Mouse (Mus musculus): Measurements from ENCODE around the gene Acly. TPM values are rescaled to one million over a fixed set of nuclear protein-coding genes. Genes with fewer than 3 reads are reported as not detected.
A peak's percentile ranks its signal among the peaks of the same experiment; 100 is the strongest.
"Not testable (repeated sequence)": the region's sequence is repeated elsewhere in the genome, so short reads cannot be mapped to it uniquely, and the experiment has no call there.

The Acly gene
- total RNA-seq, 2 experiments from 2014 or later: 116 to 121 TPM

- intact Hi-C loops (cut with DNase I): no loop called here
- DNase-seq (ENCODE audit: low spot score in 2 of 2): no peak
Observed at GRCm38 (mm10) chr11:100550101-100550500, 22.3 kb upstream of the Acly start.

DNA sequence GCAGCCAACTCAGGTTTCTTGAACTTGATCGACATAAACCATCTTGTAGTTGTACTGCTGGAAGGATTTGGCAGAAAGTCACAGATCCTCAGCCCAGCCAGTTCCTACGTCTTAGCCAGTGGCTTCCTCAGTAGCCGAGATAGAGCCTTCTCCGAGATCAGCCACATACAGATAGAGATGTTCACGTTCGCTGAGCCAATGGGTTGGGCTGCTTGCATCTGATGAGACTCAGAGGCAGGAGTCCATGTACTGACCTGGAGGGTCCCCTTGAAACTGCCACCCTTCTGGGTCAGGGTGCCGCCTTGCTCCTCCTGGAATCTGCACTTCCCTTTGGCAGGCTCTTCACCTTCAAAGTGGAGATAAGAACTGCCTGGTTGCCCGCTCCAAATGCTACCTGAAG lies 21.7 kb upstream of the Acly start:
- no peak for DNase-seq (ENCODE audit: low spot score in 2 of 2)
- intact Hi-C loops (cut with DNase I): no loop called here

DNA sequence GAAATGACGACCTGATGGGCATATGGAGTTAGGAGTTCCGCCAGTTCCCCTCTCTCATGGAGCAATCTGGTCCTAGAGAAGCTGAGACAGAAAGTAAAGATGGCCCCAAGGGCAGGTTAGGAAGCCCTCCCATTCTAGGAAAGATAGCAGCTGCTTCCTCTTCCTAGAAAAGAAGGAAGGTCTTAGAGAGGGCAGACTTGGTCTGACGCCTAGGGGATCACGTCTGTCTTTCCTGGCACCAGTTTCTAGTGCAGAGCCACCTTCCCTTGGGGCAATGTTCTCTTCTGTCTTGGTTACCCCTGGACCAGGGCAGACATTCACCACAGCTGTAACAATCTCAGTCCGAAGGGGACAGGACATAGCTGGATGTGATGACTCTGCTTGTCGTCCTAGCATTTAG lies 20.3 kb upstream of the Acly start:
- DNase-seq (ENCODE audit: low spot score in 2 of 2): no peak
- intact Hi-C loops (cut with DNase I): no loop called here

GRCm38 (mm10) chr11:100546955-100547354 lies 19.2 kb upstream of the Acly start:
- intact Hi-C loops (cut with DNase I): no loop called here
- DNase-seq (ENCODE audit: low spot score in 2 of 2): no peak

GRCm38 (mm10) chr11:100545746-100546085 lies 17.9 kb upstream of the Acly start:
- no peak for DNase-seq (ENCODE audit: low spot score in 2 of 2)
- intact Hi-C loops (cut with DNase I): no loop called here

DNA sequence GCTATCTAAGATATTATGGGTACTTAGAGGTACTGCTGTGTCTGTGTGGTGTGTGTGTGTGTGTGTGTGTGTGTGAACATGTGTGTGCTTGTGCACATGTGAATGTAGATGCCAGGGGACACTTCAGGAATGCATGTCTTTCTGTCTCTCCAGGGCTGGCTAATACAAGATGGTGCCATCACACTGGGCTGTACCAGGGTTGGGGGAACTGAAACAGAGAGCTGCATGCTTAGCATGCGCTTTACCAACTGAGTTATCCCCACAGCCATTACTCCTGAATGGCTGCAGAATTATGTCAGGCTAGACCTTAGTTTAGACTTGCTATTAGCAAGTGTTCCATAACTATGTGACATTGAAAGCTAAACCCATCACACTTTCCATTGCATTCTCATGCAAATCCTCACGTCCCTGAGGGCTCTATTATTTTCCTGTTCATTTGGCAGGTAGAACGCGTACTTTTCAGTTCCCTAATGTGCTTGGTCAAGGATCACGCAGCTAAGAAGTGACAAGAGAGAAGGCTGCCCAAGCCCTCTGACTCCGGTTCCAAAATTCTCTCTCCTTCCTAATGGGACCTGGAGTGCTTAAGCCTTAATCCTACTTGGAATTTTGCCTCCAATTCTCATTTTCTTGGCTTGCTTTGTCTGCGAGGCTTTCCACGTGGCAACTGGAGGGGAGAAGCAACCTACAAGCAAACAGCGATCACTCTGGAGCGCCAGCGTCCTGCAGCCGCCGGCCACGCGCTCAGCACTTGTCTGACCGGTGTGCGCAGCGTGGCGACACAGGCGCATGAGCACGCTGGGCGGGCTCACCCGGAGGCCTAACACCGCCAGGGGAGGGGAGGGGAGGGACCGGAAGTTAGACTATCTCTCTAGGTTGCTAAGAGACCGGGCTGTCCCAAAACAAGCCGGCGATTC lies 17.3 kb upstream of the Acly start, which contains the start of gene Ttc25:
Ttc25 (plus strand) TSS at position 776 of the 914 bp plus-strand sequence.
- intact Hi-C loops (cut with DNase I): no loop called here
- peak; percentile 79 to 80 for DNase-seq (ENCODE audit: low spot score in 2 of 2)

DNA sequence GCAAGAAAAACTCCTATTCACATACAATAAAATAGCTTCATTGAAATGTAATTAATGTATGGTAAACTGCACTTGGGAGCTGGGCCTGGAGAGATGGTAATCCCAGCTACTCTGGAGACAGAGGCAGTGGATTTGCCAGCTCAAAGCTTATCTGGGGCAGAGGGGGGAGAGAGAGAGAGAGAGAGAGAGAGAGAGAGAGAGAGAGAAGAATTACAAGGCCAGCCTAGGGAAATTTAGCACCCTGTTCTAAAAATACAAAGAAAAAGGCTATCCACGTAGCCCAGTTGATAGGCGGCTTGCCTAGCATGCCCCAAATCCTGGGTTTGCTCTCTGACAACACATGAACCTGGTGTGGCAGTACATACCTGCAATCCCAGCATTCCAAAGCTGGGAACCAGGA lies 13.8 kb upstream of the Acly start:
- DNase-seq (ENCODE audit: low spot score in 2 of 2): no peak
- intact Hi-C loops (cut with DNase I): no loop called here

GRCm38 (mm10) chr11:100540966-100541365 lies 13.2 kb upstream of the Acly start:
- no peak for DNase-seq (ENCODE audit: low spot score in 2 of 2)
- intact Hi-C loops (cut with DNase I): no loop called here

- intact Hi-C loops (cut with DNase I): no loop called here
- no peak for DNase-seq (ENCODE audit: low spot score in 2 of 2)
Observed at GRCm38 (mm10) chr11:100536466-100536865, 8.7 kb upstream of the Acly start.

DNA sequence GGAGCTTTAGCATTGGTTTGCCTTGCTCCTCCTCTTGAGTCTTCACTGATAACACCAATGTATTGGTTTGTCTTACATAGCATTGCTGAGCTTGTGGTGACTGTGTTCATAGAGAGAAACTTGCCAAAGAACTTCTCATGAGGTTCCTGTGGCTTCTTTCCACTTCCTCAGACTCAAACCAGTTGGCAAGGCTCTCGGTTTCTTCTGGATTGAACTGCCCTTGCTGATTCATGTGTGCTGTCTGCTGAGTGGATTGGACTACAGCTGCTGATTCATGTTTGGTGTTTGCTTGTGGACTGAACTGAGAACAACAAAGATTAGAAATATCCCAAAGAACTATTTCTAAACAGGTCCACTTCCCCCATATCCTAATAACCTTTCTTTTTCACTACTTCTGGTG lies 8.2 kb upstream of the Acly start:
- no peak for DNase-seq (ENCODE audit: low spot score in 2 of 2)
- intact Hi-C loops (cut with DNase I): no loop called here

DNA sequence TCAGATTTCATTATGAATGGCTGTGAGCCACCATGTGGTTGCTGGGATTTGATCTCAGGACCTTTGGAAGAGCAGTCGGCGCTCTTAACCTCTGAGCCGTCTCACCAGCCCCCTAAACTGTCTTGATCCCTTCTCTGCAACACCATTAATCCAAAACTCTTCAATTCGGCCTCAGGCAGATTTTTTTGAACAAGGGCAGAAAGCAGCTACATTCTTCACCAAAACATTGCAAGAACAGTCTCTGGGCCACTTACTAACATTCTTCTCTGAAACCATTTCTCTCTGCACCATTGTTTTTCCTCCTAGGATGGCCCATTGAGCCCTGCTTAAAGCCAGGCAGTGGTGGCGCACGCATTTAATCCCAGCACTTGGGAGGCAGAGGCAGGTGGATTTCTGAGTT lies 7.0 kb upstream of the Acly start:
- intact Hi-C loops (cut with DNase I); DNase-seq (ENCODE audit: low spot score in 2 of 2): not testable (repeated sequence)

DNA sequence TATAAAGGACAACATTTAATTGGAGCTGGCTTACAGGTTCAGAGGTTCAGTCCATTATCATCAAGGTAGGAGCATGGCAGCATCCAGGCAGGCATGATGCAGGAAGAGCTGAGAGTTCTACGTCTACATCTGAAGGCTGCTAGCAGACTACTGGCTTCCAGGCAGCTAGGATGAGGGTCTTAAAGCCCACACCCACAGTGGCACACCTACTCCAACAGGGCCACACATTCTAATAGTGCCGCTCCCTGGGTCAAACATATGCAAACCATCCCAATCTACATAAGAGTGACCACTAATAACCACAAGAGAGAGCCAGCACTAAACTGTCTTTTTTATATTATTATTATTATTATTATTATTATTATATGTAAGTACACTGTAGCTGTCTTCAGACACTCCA lies 6.6 kb upstream of the Acly start:
- intact Hi-C loops (cut with DNase I); DNase-seq (ENCODE audit: low spot score in 2 of 2): not testable (repeated sequence)

- intact Hi-C loops (cut with DNase I): no loop called here
Observed at GRCm38 (mm10) chr11:100533871-100534270, 6.1 kb upstream of the Acly start.

GRCm38 (mm10) chr11:100528375-100529165 lies 770 bp upstream of the Acly start:
- no peak for DNase-seq (ENCODE audit: low spot score in 2 of 2)
- intact Hi-C loops (cut with DNase I): no loop called here

More at GRCm38 (mm10) chr11:100533871-100534270, 6.1 kb upstream of the Acly start:
- DNase-seq (ENCODE audit: low spot score in 2 of 2): no peak

DNA sequence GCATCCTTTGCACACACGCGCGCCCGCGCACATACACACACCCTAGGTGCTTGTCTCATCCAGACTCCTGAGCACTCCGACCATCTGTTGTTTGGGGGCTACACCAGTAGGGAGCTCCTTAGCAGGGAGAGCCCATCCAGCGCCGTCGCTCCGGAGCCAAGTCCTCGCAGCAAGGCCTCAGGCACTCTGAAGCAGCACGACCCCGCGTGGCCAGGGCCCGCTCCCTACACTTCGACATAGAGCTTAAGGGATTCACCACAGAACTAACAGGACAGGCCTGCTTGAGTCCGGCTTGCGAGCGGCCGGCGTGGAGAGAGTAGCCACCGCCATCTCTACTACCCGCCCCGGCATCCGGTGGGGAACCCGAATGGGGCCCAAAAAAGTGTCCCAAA lies 738 bp downstream of the Acly start:
- DNase-seq (ENCODE audit: low spot score in 2 of 2): peak; percentile 57
- intact Hi-C loops (cut with DNase I): no loop called here

DNA sequence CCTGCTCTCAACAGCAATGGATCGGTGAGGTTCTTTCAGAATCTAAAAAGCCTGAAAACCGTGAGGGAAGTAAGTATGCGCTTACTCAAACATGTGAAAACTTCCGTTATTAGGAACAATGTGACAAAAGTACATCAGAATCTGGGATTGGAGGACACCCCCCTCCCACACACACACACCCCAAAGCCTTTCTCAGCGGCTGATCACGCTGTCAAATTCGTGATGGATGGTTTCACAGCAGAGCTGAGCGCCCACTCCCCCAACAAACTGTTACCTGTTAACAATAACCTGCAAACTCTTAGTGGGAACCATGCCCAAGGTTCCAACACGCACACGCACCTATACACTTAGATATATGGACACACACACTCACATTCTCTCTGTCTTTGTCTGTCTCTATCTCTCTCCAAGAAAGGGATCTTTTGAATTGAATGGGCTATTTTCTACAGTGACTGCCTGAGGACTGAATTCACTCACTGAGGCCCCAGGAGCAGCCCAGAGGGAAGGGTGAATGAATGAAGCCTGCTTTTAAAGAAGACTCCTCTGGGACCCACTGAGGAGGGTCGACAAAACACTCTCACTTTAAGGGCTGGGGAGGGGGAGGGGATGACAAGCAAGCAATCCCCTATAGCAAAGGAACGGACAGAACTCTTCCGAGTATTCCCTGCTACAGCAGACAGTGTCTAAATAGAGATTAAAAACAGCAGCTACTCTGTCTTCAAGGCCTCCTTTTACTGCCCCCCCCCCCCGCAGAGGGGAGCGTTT lies 1.6 kb downstream of the Acly start:
- intact Hi-C loops (cut with DNase I): no loop called here

DNA sequence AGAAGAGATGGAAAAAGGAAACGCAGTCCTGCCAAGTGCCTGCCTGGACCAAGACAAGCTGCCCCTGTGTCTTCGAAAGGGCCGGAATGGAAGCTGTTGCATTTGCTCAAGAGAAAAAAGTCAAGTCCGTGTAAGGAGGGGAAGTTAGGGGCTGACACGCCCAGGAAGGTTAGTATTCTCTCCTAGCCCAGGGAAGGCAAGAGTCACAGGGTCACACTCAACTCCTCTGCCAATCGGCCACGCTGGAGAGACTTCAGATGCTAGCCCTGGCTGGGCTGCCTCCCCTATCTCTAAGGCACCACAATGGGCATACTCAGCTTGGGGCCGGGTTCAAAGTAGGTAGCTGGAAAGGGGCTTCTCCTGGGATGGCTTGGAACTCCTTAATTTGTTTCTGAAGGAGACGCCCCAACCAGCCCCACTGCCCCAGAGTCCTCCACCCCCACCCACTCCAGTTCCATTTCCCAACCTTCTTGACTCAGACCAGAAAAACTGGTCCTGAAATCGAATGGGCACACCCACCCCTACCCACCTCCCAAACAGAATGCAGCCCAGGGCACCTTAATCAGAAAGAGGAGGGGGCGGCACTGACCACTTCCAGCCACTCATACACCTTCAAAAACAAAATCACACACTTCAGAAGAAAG lies 2.7 kb downstream of the Acly start:
- no peak for DNase-seq (ENCODE audit: low spot score in 2 of 2)
- intact Hi-C loops (cut with DNase I): no loop called here

More for the DNA sequence above, 1.6 kb downstream of the Acly start:
- no peak for DNase-seq (ENCODE audit: low spot score in 2 of 2)

DNA sequence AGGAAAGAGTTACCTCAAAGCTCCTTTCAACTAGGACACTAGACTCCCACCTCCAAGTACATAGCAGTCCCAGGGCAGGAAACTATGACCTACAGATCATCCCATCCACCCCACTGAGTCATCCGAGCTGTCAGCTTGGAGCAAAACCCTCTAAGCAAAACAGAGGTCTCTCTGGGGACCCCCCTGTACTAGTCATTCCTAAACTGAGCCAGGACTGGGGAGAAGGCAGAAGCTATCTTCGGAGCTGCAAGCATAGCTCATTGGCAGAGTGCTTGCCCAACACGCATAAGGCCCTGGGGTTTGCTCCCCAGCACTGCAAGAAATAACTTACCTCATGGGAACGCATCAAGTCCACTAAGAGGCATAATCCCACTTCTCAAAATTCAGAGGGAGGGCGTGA lies 3.4 kb downstream of the Acly start:
- intact Hi-C loops (cut with DNase I): no loop called here
- DNase-seq (ENCODE audit: low spot score in 2 of 2): no peak

- intact Hi-C loops (cut with DNase I): no loop called here
- no peak for DNase-seq (ENCODE audit: low spot score in 2 of 2)
Observed at GRCm38 (mm10) chr11:100520838-100521237, 7.0 kb downstream of the Acly start.

Measured in left cerebral cortex, postnatal 14 days (tissue).